Mouse (Mus musculus): ENCODE data around the gene Taar7d. TPM values are rescaled to one million over a fixed set of nuclear protein-coding genes. Genes with fewer than 3 reads are reported as not detected.
"Not testable (repeated sequence)": the region's sequence is repeated elsewhere in the genome, so short reads cannot be mapped to it uniquely, and the experiment has no call there.

Taar7d gene
- polyA plus RNA-seq, 1 experiment from 2014 or later = not detected

GRCm38 (mm10) chr10:24040120-24040869, 13.3 kb downstream of the Taar7d start:
- ATAC-seq (replicated peaks; ENCODE audit: low FRiP score) = no peak
- no peaks in the 10 kb centered on the region for H3K36me3 ChIP-seq
- H3K9me3 ChIP-seq (replicated peaks) = no peaks in the 10 kb centered on the region
- H3K9ac ChIP-seq = no peak overlapping the region
- no peak overlapping the region for H3K4me2 ChIP-seq
- no peak overlapping the region for H3K27ac ChIP-seq
- H3K4me3 ChIP-seq (replicated peaks) = no peak overlapping the region
- WGBS = 78% methylated on average over 2 of the region's 2 CpGs
- no peaks in the 10 kb centered on the region for H3K4me1 ChIP-seq
- H3K27me3 ChIP-seq = no peaks in the 10 kb centered on the region

GRCm38 (mm10) chr10:24049210-24049609, 22.2 kb downstream of the Taar7d start, which contains the start of gene Taar7f:
Gene Taar7f, plus strand, starts transcription at chr10:24049510.
- Histone ChIP-seq H3K27ac (no peak within 1 kb of the TSS), H3K36me3 (no peaks in the 10 kb centered on the region), H3K9ac (no peak within 1 kb of the TSS), H3K9me3 (replicated peaks) (no peaks in the 10 kb centered on the region), H3K4me3 (replicated peaks) (no peak within 1 kb of the TSS), H3K4me1 (no peaks in the 10 kb centered on the region), H3K4me2 (no peak within 1 kb of the TSS), H3K27me3 (no peaks in the 10 kb centered on the region)
- no peak for ATAC-seq (replicated peaks; ENCODE audit: low FRiP score)

GRCm38 (mm10) chr10:24052039-24052438, 25.0 kb downstream of the Taar7d start:
- ATAC-seq (replicated peaks; ENCODE audit: low FRiP score) = no peak
- Histone ChIP-seq H3K9ac (no peak overlapping the region), H3K27ac (no peak overlapping the region), H3K4me3 (replicated peaks) (no peak overlapping the region), H3K4me2 (no peak overlapping the region), H3K36me3 (no peaks in the 10 kb centered on the region), H3K4me1 (no peaks in the 10 kb centered on the region), H3K9me3 (replicated peaks) (no peaks in the 10 kb centered on the region), H3K27me3 (no peaks in the 10 kb centered on the region)
- WGBS = 77% methylated on average over 5 of the region's 5 CpGs

GRCm38 (mm10) chr10:24058986-24059385, 32.0 kb downstream of the Taar7d start:
- Histone ChIP-seq H3K36me3 (no peaks in the 10 kb centered on the region), H3K9me3 (replicated peaks) (no peaks in the 10 kb centered on the region), H3K4me3 (replicated peaks) (no peak overlapping the region), H3K4me2 (no peak overlapping the region), H3K4me1 (no peaks in the 10 kb centered on the region), H3K9ac (no peak overlapping the region), H3K27ac (no peak overlapping the region), H3K27me3 (no peaks in the 10 kb centered on the region)
- ATAC-seq (replicated peaks; ENCODE audit: low FRiP score) = no peak
- 74% methylated on average over 3 of the region's 3 CpGs for WGBS

GRCm38 (mm10) chr10:24074751-24075150, 47.7 kb downstream of the Taar7d start:
- not testable (repeated sequence) for H3K4me3 ChIP-seq (replicated peaks); H3K4me1 ChIP-seq; H3K36me3 ChIP-seq; H3K9ac ChIP-seq; H3K9me3 ChIP-seq (replicated peaks); H3K27me3 ChIP-seq; H3K27ac ChIP-seq; H3K4me2 ChIP-seq; ATAC-seq (replicated peaks; ENCODE audit: low FRiP score)
- 28% methylated on average over 2 of the region's 2 CpGs for WGBS

GRCm38 (mm10) chr10:24076200-24076599, 49.2 kb downstream of the Taar7d start, which contains the start of gene Taar8a:
Gene Taar8a, plus strand, starts transcription at chr10:24076500.
- not testable (repeated sequence) for ATAC-seq (replicated peaks; ENCODE audit: low FRiP score)

More at GRCm38 (mm10) chr10:24076200-24076599, 49.2 kb downstream of the Taar7d start, which contains the start of gene Taar8a:
- not testable (repeated sequence) for H3K4me2 ChIP-seq; H3K36me3 ChIP-seq; H3K9me3 ChIP-seq (replicated peaks); H3K27ac ChIP-seq; H3K4me1 ChIP-seq; H3K9ac ChIP-seq; H3K27me3 ChIP-seq; H3K4me3 ChIP-seq (replicated peaks)
- WGBS = 91% methylated on average over 2 of the region's 4 CpGs

Other genes with a start within 250 kb of the Taar7d start
- gene Rps12, start 239.9 kb upstream of the Taar7d start, polyA plus RNA-seq (2015; fragmentation: Nextera tagmentation; extraction: Ambion mirVana) = 195 and 221 TPM in 2 replicates
- gene Slc18b1, start 230.2 kb upstream of the Taar7d start, polyA plus RNA-seq (2015; fragmentation: Nextera tagmentation; extraction: Ambion mirVana) = 18.2 and 19.1 TPM in 2 replicates
- 0.27 TPM in 1 of 2 replicates, not detected in the other for gene Vnn3, start 175.8 kb upstream of the Taar7d start, polyA plus RNA-seq (2015; fragmentation: Nextera tagmentation; extraction: Ambion mirVana)
- 2.0 TPM in 2 replicates for gene Vnn1, start 132.5 kb upstream of the Taar7d start, polyA plus RNA-seq (2015; fragmentation: Nextera tagmentation; extraction: Ambion mirVana)
- gene Taar1, start 106.9 kb upstream of the Taar7d start, polyA plus RNA-seq (2015; fragmentation: Nextera tagmentation; extraction: Ambion mirVana) = not detected in 2 replicates
- 0.22 TPM in 1 of 2 replicates, not detected in the other for gene Taar2, start 88.7 kb upstream of the Taar7d start, polyA plus RNA-seq (2015; fragmentation: Nextera tagmentation; extraction: Ambion mirVana)
- gene Taar3, start 77.7 kb upstream of the Taar7d start, polyA plus RNA-seq (2015; fragmentation: Nextera tagmentation; extraction: Ambion mirVana) = not detected in 2 replicates
- not detected in 2 replicates for gene Taar4, start 66.7 kb upstream of the Taar7d start, polyA plus RNA-seq (2015; fragmentation: Nextera tagmentation; extraction: Ambion mirVana)
- gene Taar5, start 56.5 kb upstream of the Taar7d start, polyA plus RNA-seq (2015; fragmentation: Nextera tagmentation; extraction: Ambion mirVana) = 0.36 TPM in 1 of 2 replicates, not detected in the other
- not detected in 2 replicates for gene Taar6, start 41.6 kb upstream of the Taar7d start, polyA plus RNA-seq (2015; fragmentation: Nextera tagmentation; extraction: Ambion mirVana)
- gene Taar7a, start 33.7 kb upstream of the Taar7d start, polyA plus RNA-seq (2015; fragmentation: Nextera tagmentation; extraction: Ambion mirVana) = not detected in 2 replicates
- gene Taar7b, start 27.3 kb upstream of the Taar7d start, polyA plus RNA-seq (2015; fragmentation: Nextera tagmentation; extraction: Ambion mirVana) = not detected in 2 replicates
- gene Taar7e, start 10.4 kb downstream of the Taar7d start, polyA plus RNA-seq (2015; fragmentation: Nextera tagmentation; extraction: Ambion mirVana) = not detected in 2 replicates
- gene Taar7f, start 22.3 kb downstream of the Taar7d start, polyA plus RNA-seq (2015; fragmentation: Nextera tagmentation; extraction: Ambion mirVana) = not detected in 2 replicates
- gene Taar8a, start 49.3 kb downstream of the Taar7d start, polyA plus RNA-seq (2015; fragmentation: Nextera tagmentation; extraction: Ambion mirVana) = not detected in 2 replicates
- gene Taar8b, start 65.1 kb downstream of the Taar7d start, polyA plus RNA-seq (2015; fragmentation: Nextera tagmentation; extraction: Ambion mirVana) = not detected in 2 replicates
- gene Taar8c, start 74.7 kb downstream of the Taar7d start, polyA plus RNA-seq (2015; fragmentation: Nextera tagmentation; extraction: Ambion mirVana) = not detected in 2 replicates
- not detected in 2 replicates for gene Taar9, start 82.3 kb downstream of the Taar7d start, polyA plus RNA-seq (2015; fragmentation: Nextera tagmentation; extraction: Ambion mirVana)
- gene Stx7, start 122.1 kb downstream of the Taar7d start, polyA plus RNA-seq (2015; fragmentation: Nextera tagmentation; extraction: Ambion mirVana) = 108 and 115 TPM in 2 replicates
- gene Moxd1, start 196.3 kb downstream of the Taar7d start, polyA plus RNA-seq (2015; fragmentation: Nextera tagmentation; extraction: Ambion mirVana) = 21.4 and 26.1 TPM in 2 replicates